Mouse (Mus musculus): ENCODE data around the gene AI481877. TPM values are rescaled to one million over a fixed set of nuclear protein-coding genes. Genes with fewer than 3 reads are reported as not detected.

The AI481877 gene
- polyA plus RNA-seq, 1 experiment from 2014 or later: not detected

DNA sequence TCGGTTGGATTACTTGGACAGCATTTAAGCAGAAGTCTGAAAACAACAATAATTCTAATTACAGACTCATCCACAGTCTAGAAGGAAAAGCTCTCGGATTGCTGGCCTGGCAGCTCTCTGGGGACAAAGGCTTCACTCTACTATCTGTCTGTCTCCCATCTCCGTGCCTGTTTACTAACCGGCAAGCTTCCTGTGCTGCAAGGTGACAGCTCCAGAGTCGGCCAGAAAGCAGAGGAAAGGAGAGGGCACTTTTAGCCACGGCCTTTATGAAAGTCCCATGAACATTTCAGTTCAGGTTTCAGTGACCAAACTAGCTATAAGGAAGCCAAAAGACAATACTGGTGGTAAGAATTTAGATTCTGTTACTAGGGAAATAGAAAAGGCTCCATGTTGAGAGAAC, 37.1 kb upstream of the AI481877 start:
- TF ChIP-seq CTCF (IDR thresholded peaks at IDR 0.05) (no peak), EP300 (IDR thresholded peaks at IDR 0.05) (no peak)
- Histone ChIP-seq H3K4me3 (ENCODE audit: low read depth, low read length) (no peak overlapping the region), H3K4me2 (replicated peaks; ENCODE audit: low read depth, low read length) (no peak overlapping the region), H3K27ac (ENCODE audit: low read length) (no peak overlapping the region), H3K27me3 (replicated peaks; ENCODE audit: insufficient read depth, low read length) (no peaks in the 10 kb centered on the region), H3K4me1 (ENCODE audit: insufficient read depth, low read depth, low read length) (no peaks in the 10 kb centered on the region), H3K36me3 (ENCODE audit: insufficient read depth, low read length) (no peaks in the 10 kb centered on the region), H3K9ac (replicated peaks; ENCODE audit: low read depth) (no peak overlapping the region), H3K9me3 (ENCODE audit: low read length) (no peaks in the 10 kb centered on the region)
- WGBS: 40% methylated on average over 6 of the region's 6 CpGs
- DNase-seq (ENCODE audit: low spot score): no peak
- ATAC-seq: no peak

GRCm38 (mm10) chr4:59175003-59175402, 36.2 kb upstream of the AI481877 start:
- H3K4me1 ChIP-seq (ENCODE audit: insufficient read depth, low read depth, low read length): no peaks in the 10 kb centered on the region
- TF ChIP-seq CTCF (IDR thresholded peaks at IDR 0.05) (no peak), EP300 (IDR thresholded peaks at IDR 0.05) (no peak)
- no peaks in the 10 kb centered on the region for H3K27me3 ChIP-seq (replicated peaks; ENCODE audit: insufficient read depth, low read length)
- no peaks in the 10 kb centered on the region for H3K9me3 ChIP-seq (ENCODE audit: low read length)
- 59% methylated on average over 4 of the region's 4 CpGs for WGBS
- no peak overlapping the region for H3K9ac ChIP-seq (replicated peaks; ENCODE audit: low read depth)
- H3K36me3 ChIP-seq (ENCODE audit: insufficient read depth, low read length): no peaks in the 10 kb centered on the region
- H3K27ac ChIP-seq (ENCODE audit: low read length): no peak overlapping the region
- H3K4me3 ChIP-seq (ENCODE audit: low read depth, low read length): no peak overlapping the region
- H3K4me2 ChIP-seq (replicated peaks; ENCODE audit: low read depth, low read length): no peak overlapping the region
- ATAC-seq: peak; percentile 53
- peak; percentile 34 for DNase-seq (ENCODE audit: low spot score)

DNA sequence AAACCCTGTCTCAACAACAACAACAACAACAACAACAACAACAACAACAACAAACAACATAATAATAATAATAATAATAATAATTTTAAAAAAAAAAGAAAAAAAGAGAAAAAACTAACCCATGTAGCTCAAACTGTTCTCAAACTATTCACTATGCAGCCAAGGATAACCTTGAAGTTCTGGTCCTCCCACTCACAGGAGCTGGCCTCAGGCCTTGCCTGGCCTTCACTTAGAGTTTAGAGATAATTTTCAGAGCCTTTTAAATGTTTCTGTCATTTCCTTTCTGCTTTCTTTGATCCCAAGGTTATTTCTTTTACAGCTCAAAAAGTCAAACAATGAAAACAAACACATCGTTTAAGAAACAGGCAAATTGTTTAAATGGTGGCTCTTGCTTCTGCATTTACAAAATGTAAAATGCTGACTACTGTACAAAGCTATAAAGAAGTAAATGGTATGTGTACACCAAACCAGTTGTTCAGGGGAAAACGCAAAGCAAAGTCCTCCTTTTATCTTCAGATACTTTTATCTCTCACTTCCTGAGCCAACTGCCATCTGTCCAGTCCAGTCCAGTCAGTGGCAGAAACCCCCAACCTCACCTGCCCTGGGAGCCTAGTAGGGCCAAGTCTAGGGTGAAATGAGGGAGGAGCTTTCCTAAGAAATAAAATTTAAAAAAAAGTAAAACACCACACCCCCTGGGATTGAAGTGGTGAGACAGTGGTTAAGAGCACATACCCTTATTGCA, 34.6 kb upstream of the AI481877 start:
- H3K27ac ChIP-seq (ENCODE audit: low read length): no peak overlapping the region
- 28% methylated on average over 2 of the region's 2 CpGs for WGBS
- no peaks in the 10 kb centered on the region for H3K9me3 ChIP-seq (ENCODE audit: low read length)
- H3K4me2 ChIP-seq (replicated peaks; ENCODE audit: low read depth, low read length): no peak overlapping the region
- H3K9ac ChIP-seq (replicated peaks; ENCODE audit: low read depth): no peak overlapping the region
- DNase-seq (ENCODE audit: low spot score): no peak
- H3K27me3 ChIP-seq (replicated peaks; ENCODE audit: insufficient read depth, low read length): no peaks in the 10 kb centered on the region
- ATAC-seq: no peak
- no peak overlapping the region for H3K4me3 ChIP-seq (ENCODE audit: low read depth, low read length)
- no peak for TF ChIP-seq EP300 (IDR thresholded peaks at IDR 0.05)
- TF ChIP-seq CTCF (IDR thresholded peaks at IDR 0.05): no peak
- H3K36me3 ChIP-seq (ENCODE audit: insufficient read depth, low read length): no peaks in the 10 kb centered on the region
- H3K4me1 ChIP-seq (ENCODE audit: insufficient read depth, low read depth, low read length): no peaks in the 10 kb centered on the region

DNA sequence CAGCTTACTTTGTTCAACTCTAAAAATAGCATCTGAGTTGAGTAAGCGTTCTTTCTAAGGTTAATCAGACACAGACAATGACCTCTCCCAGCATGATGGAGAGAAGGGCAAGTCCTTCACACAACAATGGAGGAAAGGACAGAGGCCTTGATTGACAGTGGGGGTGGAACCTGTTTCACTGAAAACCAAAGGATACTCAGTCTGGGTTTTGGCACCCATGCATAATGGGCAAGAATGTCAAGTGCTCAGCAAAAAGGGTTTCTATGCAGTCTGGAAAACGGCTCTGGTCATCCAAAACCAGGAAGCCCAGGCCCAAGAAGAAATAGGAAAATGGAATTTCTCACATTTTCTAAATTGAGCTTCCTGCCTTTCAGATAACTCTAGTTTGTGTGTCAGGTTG, 33.8 kb upstream of the AI481877 start:
- DNase-seq (ENCODE audit: low spot score): no peak
- Histone ChIP-seq H3K36me3 (ENCODE audit: insufficient read depth, low read length) (no peaks in the 10 kb centered on the region), H3K4me2 (replicated peaks; ENCODE audit: low read depth, low read length) (no peak overlapping the region), H3K27me3 (replicated peaks; ENCODE audit: insufficient read depth, low read length) (no peaks in the 10 kb centered on the region), H3K4me3 (ENCODE audit: low read depth, low read length) (no peak overlapping the region), H3K27ac (ENCODE audit: low read length) (no peak overlapping the region), H3K4me1 (ENCODE audit: insufficient read depth, low read depth, low read length) (no peaks in the 10 kb centered on the region), H3K9me3 (ENCODE audit: low read length) (no peaks in the 10 kb centered on the region), H3K9ac (replicated peaks; ENCODE audit: low read depth) (no peak overlapping the region)
- no peak for ATAC-seq
- TF ChIP-seq CTCF (IDR thresholded peaks at IDR 0.05): no peak
- TF ChIP-seq EP300 (IDR thresholded peaks at IDR 0.05): no peak
- 55% methylated on average over 2 of the region's 2 CpGs for WGBS

- TF ChIP-seq EP300 (IDR thresholded peaks at IDR 0.05): no peak
- 71% methylated on average over 5 of the region's 5 CpGs for WGBS
These were observed 31.2 kb upstream of the AI481877 start for GRCm38 (mm10) chr4:59169981-59170380.

GRCm38 (mm10) chr4:59167251-59167847, 28.6 kb upstream of the AI481877 start:
- H3K36me3 ChIP-seq (ENCODE audit: insufficient read depth, low read length): no peaks in the 10 kb centered on the region
- TF ChIP-seq CTCF (IDR thresholded peaks at IDR 0.05) (no peak), EP300 (IDR thresholded peaks at IDR 0.05) (no peak)
- H3K9me3 ChIP-seq (ENCODE audit: low read length): no peaks in the 10 kb centered on the region
- ATAC-seq (no peak), DNase-seq (ENCODE audit: low spot score) (no peak)
- no peak overlapping the region for H3K27ac ChIP-seq (ENCODE audit: low read length)
- no peak overlapping the region for H3K4me3 ChIP-seq (ENCODE audit: low read depth, low read length)
- H3K4me1 ChIP-seq (ENCODE audit: insufficient read depth, low read depth, low read length): no peaks in the 10 kb centered on the region
- H3K4me2 ChIP-seq (replicated peaks; ENCODE audit: low read depth, low read length): no peak overlapping the region
- H3K27me3 ChIP-seq (replicated peaks; ENCODE audit: insufficient read depth, low read length): no peaks in the 10 kb centered on the region
- no peak overlapping the region for H3K9ac ChIP-seq (replicated peaks; ENCODE audit: low read depth)
- WGBS: 93% methylated on average over 2 of the region's 2 CpGs

More at GRCm38 (mm10) chr4:59169981-59170380, 31.2 kb upstream of the AI481877 start:
- H3K27me3 ChIP-seq (replicated peaks; ENCODE audit: insufficient read depth, low read length): no peaks in the 10 kb centered on the region
- no peaks in the 10 kb centered on the region for H3K9me3 ChIP-seq (ENCODE audit: low read length)
- no peak overlapping the region for H3K4me3 ChIP-seq (ENCODE audit: low read depth, low read length)
- ATAC-seq (no peak), DNase-seq (ENCODE audit: low spot score) (no peak)
- no peaks in the 10 kb centered on the region for H3K4me1 ChIP-seq (ENCODE audit: insufficient read depth, low read depth, low read length)
- H3K4me2 ChIP-seq (replicated peaks; ENCODE audit: low read depth, low read length): no peak overlapping the region
- no peaks in the 10 kb centered on the region for H3K36me3 ChIP-seq (ENCODE audit: insufficient read depth, low read length)
- H3K9ac ChIP-seq (replicated peaks; ENCODE audit: low read depth): no peak overlapping the region
- no peak overlapping the region for H3K27ac ChIP-seq (ENCODE audit: low read length)

All from lung, postnatal 0 days (tissue).